Mouse (Mus musculus) CH12.LX (cell line): ENCODE measurements at regions not wholly inside any gene's neighbourhood (a gene's known extent, or its start where the extent isn't known, plus 50 kb on each side); places are given as distances from the start of the nearest gene placed in this dataset.

Source experiments
- E2F4 ChIP-seq: IDR thresholded peaks from 2 replicates; pipeline ENCODE4 v1.6.1; 2011; ENCODE audit warnings: low read depth, low read length, improper control_type of control experiment; ENCODE audit not compliant: insufficient replicate concordance
- ETS1 ChIP-seq: conservative IDR thresholded peaks from 2 replicates; pipeline ENCODE4 v1.6.1; 2012; ENCODE audit warnings: low read depth, mild to moderate bottlenecking, inconsistent platforms, low read length, improper control_type of control experiment, moderate library complexity
- JUND ChIP-seq: conservative IDR thresholded peaks from 2 replicates; pipeline ENCODE4 v1.6.1; 2011; ENCODE audit warnings: low read depth, low read length, improper control_type of control experiment
- MEF2A ChIP-seq: IDR thresholded peaks from 2 replicates; pipeline ENCODE4 v1.6.1; 2014; ENCODE audit warnings: low read depth, mild to moderate bottlenecking, inconsistent platforms, low read length, improper control_type of control experiment, borderline replicate concordance
- POLR2A ChIP-seq: IDR thresholded peaks from 2 replicates; pipeline ENCODE4 v1.6.1; 2011; ENCODE audit warnings: low read depth, mild to moderate bottlenecking, improper control_type of control experiment, low read length
- USF2 ChIP-seq: conservative IDR thresholded peaks from 2 replicates; pipeline ENCODE4 v1.6.1; 2011; ENCODE audit warnings: low read depth, low read length, improper control_type of control experiment
- ZNF384 ChIP-seq: IDR thresholded peaks from 2 replicates; pipeline ENCODE4 v1.6.1; 2012; ENCODE audit warnings: low read depth, low read length, improper control_type of control experiment, inconsistent platforms

- TF ChIP-seq JUND (no peak), ETS1 (no peak), MEF2A (no peak), ZNF384 (peak; percentile 67; the same call in 1 of the 2 replicates), USF2 (no peak), E2F4 (no peak), POLR2A (no peak)
These were observed 53.9 kb upstream of the Noct start (continued) for GRCm38 (mm10) chr3:51170225-51170852.
